15 mouse cellular contexts compared by ENCODE assay signal in genomic region chr10:8095924-8096323, GRCm38 (mm10).
A peak's percentile ranks its signal among the peaks of the same experiment; 100 is the strongest.
DNase-seq lines count a peak whose midpoint lies in the region; ATAC-seq lines count a peak whose summit lies in the region.
"Had no signal": no experiment of that assay in that cellular context is flagged by ENCODE, and none has a peak within 500 bp of the region (broad histone marks: within the 10 kb centered on the region; RNA-seq: fewer than 3 reads in every experiment).

No protein-coding gene starts in this region.

- H3K4me3 ChIP-seq in kidney, embryonic 14.5 days (ENCODE audit: low read length), result no peak overlapping the region
- H3K4me3 ChIP-seq in embryonic facial prominence, embryonic 10.5 days, result no peak overlapping the region
- H3K4me3 ChIP-seq in forebrain, embryonic 16.5 days (replicated peaks; ENCODE audit: low read length), result no peak overlapping the region
- H3K4me3 ChIP-seq: embryonic facial prominence, embryonic 12.5 days; forebrain, embryonic 12.5 days; hindbrain, embryonic 15.5 days; limb, embryonic 12.5 days; neural tube, embryonic 12.5 days had no signal

- no peak for ATAC-seq in kidney, embryonic 14.5 days (ENCODE audit: low FRiP score, low TSS enrichment)
- 0 out of 2 replicates have a peak, but pooled peaks have one; percentile 4 for ATAC-seq in neutrophil, adult 5-6 weeks (ENCODE audit: extremely low read depth, insufficient number of reproducible peaks, low FRiP score, poor library complexity, severe bottlenecking)
- ATAC-seq in forebrain, embryonic 16.5 days, result no peak

- peak; percentile 36 for DNase-seq in kidney, adult 9 months
- DNase-seq in embryonic facial prominence, embryonic 10.5 days (ENCODE audit: low spot score), result peak; percentile 34
- peak; percentile 46 for DNase-seq in large intestine, adult 2 months (ENCODE audit: low read depth, low spot score)
- no peak for DNase-seq in urinary bladder, postnatal 10 days (ENCODE audit: low spot score)
- no peak for DNase-seq in left cerebral cortex, adult 11 months (ENCODE audit: low spot score)
- DNase-seq: adrenal gland, adult 8-10 months; right cerebral cortex, postnatal 25 days had no signal

- H3K4me1 ChIP-seq in kidney, embryonic 14.5 days (ENCODE audit: control insufficient read depth, insufficient read depth, low read length), result no peaks in the 10 kb centered on the region
- H3K4me1 ChIP-seq in embryonic facial prominence, embryonic 10.5 days, result peaks cover 24% of the 10 kb centered on the region
- H3K4me1 ChIP-seq in forebrain, embryonic 16.5 days (replicated peaks; ENCODE audit: control insufficient read depth, insufficient read depth, low read length), result peaks cover 4% of the 10 kb centered on the region; the same call in 1 of the 2 replicates
- H3K4me1 ChIP-seq: hindbrain, embryonic 15.5 days; neural tube, embryonic 12.5 days had no signal

- 28% methylated on average over 2 of the region's 2 CpGs for WGBS in kidney, embryonic 14.5 days
- WGBS in embryonic facial prominence, embryonic 10.5 days, result 8% methylated on average over 2 of the region's 2 CpGs
- WGBS in large intestine, adult 2 months, result 13% methylated on average over 2 of the region's 2 CpGs
- WGBS in forebrain, embryonic 16.5 days, result 19% methylated on average over 2 of the region's 2 CpGs

- H3K36me3 ChIP-seq in kidney, embryonic 14.5 days (ENCODE audit: control insufficient read depth, insufficient read depth, low read length), result no peaks in the 10 kb centered on the region
- H3K36me3 ChIP-seq in embryonic facial prominence, embryonic 10.5 days (replicated peaks), result no peaks in the 10 kb centered on the region
- no peaks in the 10 kb centered on the region for H3K36me3 ChIP-seq in forebrain, embryonic 16.5 days (ENCODE audit: control insufficient read depth, insufficient read depth)
- H3K36me3 ChIP-seq: embryonic facial prominence, embryonic 12.5 days; forebrain, embryonic 12.5 days; hindbrain, embryonic 15.5 days; limb, embryonic 12.5 days; neural tube, embryonic 12.5 days had no signal

- H3K9ac ChIP-seq in kidney, embryonic 14.5 days (ENCODE audit: low read depth, low read length), result no peak overlapping the region
- H3K9ac ChIP-seq in forebrain, embryonic 16.5 days (replicated peaks; ENCODE audit: low read depth, low read length), result no peak overlapping the region
- H3K9ac ChIP-seq: embryonic facial prominence, embryonic 12.5 days; forebrain, embryonic 12.5 days; hindbrain, embryonic 15.5 days; limb, embryonic 12.5 days; neural tube, embryonic 12.5 days had no signal

- no peak overlapping the region for H3K4me2 ChIP-seq in kidney, embryonic 14.5 days (replicated peaks; ENCODE audit: low read depth, low read length)
- H3K4me2 ChIP-seq in forebrain, embryonic 16.5 days (ENCODE audit: low read length), result no peak overlapping the region
- H3K4me2 ChIP-seq: embryonic facial prominence, embryonic 12.5 days; forebrain, embryonic 12.5 days; hindbrain, embryonic 15.5 days; limb, embryonic 12.5 days; neural tube, embryonic 12.5 days had no signal

- no peak overlapping the region for H3K27ac ChIP-seq in kidney, embryonic 14.5 days (ENCODE audit: low read depth, low read length)
- no peak overlapping the region; the same call in 1 of the 2 replicates for H3K27ac ChIP-seq in embryonic facial prominence, embryonic 10.5 days (replicated peaks)
- H3K27ac ChIP-seq in forebrain, embryonic 16.5 days (ENCODE audit: low read length), result no peak overlapping the region
- H3K27ac ChIP-seq: embryonic facial prominence, embryonic 12.5 days; forebrain, embryonic 12.5 days; hindbrain, embryonic 15.5 days; limb, embryonic 12.5 days; neural tube, embryonic 12.5 days had no signal

- H3K9me3 ChIP-seq in kidney, embryonic 14.5 days (ENCODE audit: control insufficient read depth, low read length), result peaks cover 2% of the 10 kb centered on the region; the same call in 1 of the 2 replicates
- 0 out of 2 replicates have a peak, but pooled peaks cover 2% of the 10 kb centered on the region for H3K9me3 ChIP-seq in embryonic facial prominence, embryonic 10.5 days
- H3K9me3 ChIP-seq in forebrain, embryonic 16.5 days (ENCODE audit: control insufficient read depth, low read length), result peaks cover 2% of the 10 kb centered on the region; the same call in 1 of the 2 replicates
- H3K9me3 ChIP-seq: embryonic facial prominence, embryonic 12.5 days; hindbrain, embryonic 15.5 days had no signal

- no peaks in the 10 kb centered on the region for H3K27me3 ChIP-seq in kidney, embryonic 14.5 days (ENCODE audit: control insufficient read depth, insufficient read depth, low read length)
- H3K27me3 ChIP-seq in embryonic facial prominence, embryonic 10.5 days (replicated peaks; ENCODE audit: low read depth, poor library complexity, severe bottlenecking), result no peaks in the 10 kb centered on the region
- H3K27me3 ChIP-seq in forebrain, embryonic 16.5 days (replicated peaks; ENCODE audit: control insufficient read depth, insufficient read depth, low read length), result no peaks in the 10 kb centered on the region
- H3K27me3 ChIP-seq: embryonic facial prominence, embryonic 12.5 days; forebrain, embryonic 12.5 days; hindbrain, embryonic 15.5 days; limb, embryonic 12.5 days; neural tube, embryonic 12.5 days had no signal

Comparison
In these comparisons a context has a peak if more than half of its experiments do, and no peak if none do; other contexts are left out.
1. DNase-seq: peak in kidney, adult 9 months (single experiment), embryonic facial prominence, embryonic 10.5 days (single experiment) and large intestine, adult 2 months (single experiment); none in urinary bladder, postnatal 10 days (single experiment) and left cerebral cortex, adult 11 months (single experiment).